Mouse (Mus musculus) forebrain, embryonic 10.5 days (tissue): ENCODE data around the gene Ubr3. TPM values are rescaled to one million over a fixed set of nuclear protein-coding genes. Genes with fewer than 3 reads are reported as not detected.
A peak's percentile ranks its signal among the peaks of the same experiment; 100 is the strongest.

Source experiments
- DNase-seq: peaks from one replicate; pipeline ENCODE4 v3.0.0-alpha.2; 2017; ENCODE audit warnings: low spot score; ENCODE audit errors: extremely low spot score
- H3K27ac ChIP-seq: fragments of 300-500 bp; sonication (generic); 2 replicates; pipeline ENCODE4 v1.5.1; 2016; ENCODE audit warnings: mild to moderate bottlenecking
- H3K27me3 ChIP-seq: fragments of 300-500 bp; sonication (generic); 2 replicates; pipeline ENCODE4 v1.6.1; 2016; ENCODE audit warnings: mild to moderate bottlenecking; ENCODE audit not compliant: poor library complexity, severe bottlenecking
- H3K36me3 ChIP-seq: fragments of 300-500 bp; sonication (generic); replicated peaks from 2 replicates; pipeline ENCODE4 v1.6.1; 2016; ENCODE audit warnings: mild to moderate bottlenecking, moderate library complexity
- H3K4me1 ChIP-seq: fragments of 300-500 bp; sonication (generic); 2 replicates; pipeline ENCODE4 v1.6.1; 2016
- H3K4me3 ChIP-seq: fragments of 300-500 bp; sonication (generic); 2 replicates; pipeline ENCODE4 v1.5.1; 2016; ENCODE audit warnings: mild to moderate bottlenecking, moderate library complexity
- H3K9me3 ChIP-seq: fragments of 300-500 bp; sonication (generic); 2 replicates; pipeline ENCODE4 v1.6.1; 2016; ENCODE audit warnings: mild to moderate bottlenecking, moderate library complexity
- WGBS: fragments of 180-500 bp; shearing (Covaris S2); methylation state at CpG from one replicate; pipeline ENCODE4 v1.1.7; 2016; 5-methylcytosine and 5-hydroxymethylcytosine counted together
- polyA plus RNA-seq: library from polyadenylated mRNA; unstranded; fragments of >200 nt; fragmentation: Nextera tagmentation; extraction: Ambion mirVana; gene quantifications from 2 replicates; pipeline ENCODE4 v1.2.1, GENCODE M21; 2016

Ubr3 gene
- 10.3 and 11.8 TPM in 2 replicates for polyA plus RNA-seq

- Histone ChIP-seq H3K4me1 (peaks cover 21% of the 10 kb centered on the region), H3K27me3 (no peaks in the 10 kb centered on the region), H3K36me3 (peaks cover 17% of the 10 kb centered on the region), H3K4me3 (peak within 1 kb of the TSS; percentile 97), H3K27ac (peak within 1 kb of the TSS; percentile 98), H3K9me3 (no peaks in the 10 kb centered on the region)
- peak; percentile 96 for DNase-seq
- under 1% methylated on average over 59 of the region's 65 CpGs for WGBS
Observed at GRCm38 (mm10) chr2:69897039-69897617, at the start of gene Ubr3. Gene Ubr3, plus strand, starts transcription at chr2:69897246.

DNA sequence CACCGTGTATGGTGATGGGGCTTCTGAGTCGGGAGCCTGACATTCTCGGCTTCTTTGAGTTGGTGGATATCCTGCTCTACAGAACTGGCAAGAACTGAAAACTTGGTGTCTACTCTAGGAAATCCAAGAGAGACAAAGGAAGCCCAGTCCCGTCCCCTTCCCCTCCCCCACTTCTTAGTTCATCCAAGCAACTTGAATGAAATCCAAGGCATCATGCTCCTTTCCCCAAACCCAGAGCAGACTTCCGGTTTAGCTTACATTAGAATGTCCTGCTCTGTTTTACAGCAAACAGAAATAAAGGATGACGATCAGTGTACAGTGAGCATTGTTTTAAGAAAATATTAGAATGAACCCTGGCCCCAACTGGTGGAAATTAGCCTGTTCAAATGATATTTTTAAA is 47.8 kb upstream of the Ubr3 start:
- peaks cover 4% of the 10 kb centered on the region for H3K4me1 ChIP-seq
- WGBS: 72% methylated on average over 6 of the region's 6 CpGs
- DNase-seq: no peak

DNA sequence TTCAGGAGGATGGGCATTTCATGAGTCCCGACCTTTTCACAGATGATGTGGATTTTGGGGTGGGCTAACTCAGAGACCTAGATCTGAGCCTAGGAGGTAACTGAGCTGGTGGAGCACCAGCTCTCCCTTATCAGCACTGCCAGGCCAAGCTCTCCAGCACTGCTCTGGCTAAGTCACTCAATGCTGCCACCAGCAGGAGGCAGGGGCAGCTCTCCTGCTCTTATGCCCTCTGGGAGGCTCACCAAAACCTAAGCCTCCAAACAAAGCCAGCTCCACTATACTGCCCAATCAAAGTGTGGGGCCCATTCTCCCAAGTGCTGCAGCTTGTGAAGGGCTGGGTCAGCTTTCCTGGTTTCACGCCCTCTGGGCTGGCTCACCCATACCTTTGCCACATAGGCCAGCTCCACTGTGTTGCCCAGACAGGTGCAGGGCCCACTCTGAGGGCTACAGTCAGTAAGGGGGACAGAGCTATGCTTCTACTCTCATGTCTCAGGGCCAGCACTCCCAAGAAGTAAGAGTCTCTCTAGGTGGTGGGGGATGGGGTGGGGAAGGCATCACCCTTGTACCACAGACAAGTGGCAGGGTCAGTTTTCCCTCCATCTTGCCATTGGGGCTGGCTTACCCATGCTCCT is 45.5 kb upstream of the Ubr3 start:
- Histone ChIP-seq H3K9me3 (no peaks in the 10 kb centered on the region), H3K4me1 (peaks cover 4% of the 10 kb centered on the region), H3K4me3 (no peak overlapping the region), H3K27me3 (no peaks in the 10 kb centered on the region), H3K27ac (no peak overlapping the region), H3K36me3 (no peaks in the 10 kb centered on the region)
- no peak for DNase-seq
- 54% methylated on average over 2 of the region's 2 CpGs for WGBS

More for the DNA sequence above, 47.8 kb upstream of the Ubr3 start:
- no peaks in the 10 kb centered on the region for H3K36me3 ChIP-seq
- 0 out of 2 replicates have a peak overlapping the region, but pooled peaks have one; percentile 40 for H3K27ac ChIP-seq
- H3K9me3 ChIP-seq: no peaks in the 10 kb centered on the region
- no peaks in the 10 kb centered on the region for H3K27me3 ChIP-seq
- H3K4me3 ChIP-seq: no peak overlapping the region

DNA sequence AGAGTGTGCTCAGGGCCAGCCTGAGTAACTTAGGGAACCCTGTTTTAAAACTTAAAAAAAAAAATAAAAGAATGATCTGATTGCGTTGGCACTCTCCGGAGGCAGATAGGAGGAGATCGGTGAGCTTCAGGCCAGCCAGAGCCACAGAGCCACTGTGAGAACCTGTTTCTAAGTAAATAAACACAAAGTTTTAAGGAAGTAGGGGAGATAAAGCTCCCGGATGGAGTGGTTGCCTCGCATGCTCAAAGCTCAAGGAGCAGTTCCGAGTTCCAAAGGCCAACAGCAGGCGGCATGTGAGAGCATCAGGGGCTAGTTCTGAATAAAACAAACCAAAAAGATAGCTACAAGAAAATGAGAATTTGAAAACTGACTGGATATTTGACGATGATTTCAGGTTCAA is 40.7 kb upstream of the Ubr3 start:
- Histone ChIP-seq H3K27ac (no peak overlapping the region), H3K36me3 (no peaks in the 10 kb centered on the region), H3K4me3 (no peak overlapping the region), H3K4me1 (peaks cover 8% of the 10 kb centered on the region), H3K27me3 (no peaks in the 10 kb centered on the region), H3K9me3 (no peaks in the 10 kb centered on the region)
- WGBS: 75% methylated on average over 8 of the region's 8 CpGs
- DNase-seq: no peak

GRCm38 (mm10) chr2:69857882-69858281 is 39.2 kb upstream of the Ubr3 start:
- no peaks in the 10 kb centered on the region for H3K36me3 ChIP-seq
- 85% methylated on average over 1 of the region's 1 CpGs for WGBS

DNA sequence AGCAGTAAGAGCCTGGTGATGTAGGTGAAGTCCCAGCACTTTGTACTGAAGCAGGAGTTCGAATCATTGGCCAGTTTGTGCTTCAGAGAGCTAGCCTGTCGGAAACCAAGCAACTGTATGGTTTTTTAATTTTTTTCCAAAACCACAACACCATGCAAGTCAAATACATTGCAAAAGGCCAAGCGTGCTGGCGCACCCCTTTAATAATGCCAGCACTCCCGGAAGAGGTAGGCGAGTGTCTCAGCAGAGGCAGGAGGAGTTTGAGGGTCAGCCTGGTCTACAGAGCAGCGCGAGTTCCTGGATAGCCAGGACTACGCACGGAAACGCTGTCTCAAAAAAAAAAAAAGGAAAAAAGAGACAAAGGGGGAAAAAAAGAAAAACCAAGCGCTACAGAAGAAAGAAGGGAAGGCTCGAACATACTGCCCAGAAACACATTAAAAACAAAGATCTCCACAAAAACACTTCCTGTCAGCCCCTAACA is 36.0 kb upstream of the Ubr3 start:
- Histone ChIP-seq H3K27ac (peak overlapping the region; percentile 98), H3K4me1 (peaks cover 20% of the 10 kb centered on the region), H3K36me3 (peaks cover 22% of the 10 kb centered on the region), H3K9me3 (no peaks in the 10 kb centered on the region), H3K4me3 (peak overlapping the region; percentile 98), H3K27me3 (no peaks in the 10 kb centered on the region)
- 11% methylated on average over 13 of the region's 13 CpGs for WGBS
- DNase-seq: no peak

More at GRCm38 (mm10) chr2:69857882-69858281, 39.2 kb upstream of the Ubr3 start:
- no peak overlapping the region for H3K4me3 ChIP-seq
- H3K9me3 ChIP-seq: no peaks in the 10 kb centered on the region
- H3K4me1 ChIP-seq: peaks cover 11% of the 10 kb centered on the region
- no peak overlapping the region for H3K27ac ChIP-seq
- DNase-seq: no peak
- H3K27me3 ChIP-seq: no peaks in the 10 kb centered on the region

DNA sequence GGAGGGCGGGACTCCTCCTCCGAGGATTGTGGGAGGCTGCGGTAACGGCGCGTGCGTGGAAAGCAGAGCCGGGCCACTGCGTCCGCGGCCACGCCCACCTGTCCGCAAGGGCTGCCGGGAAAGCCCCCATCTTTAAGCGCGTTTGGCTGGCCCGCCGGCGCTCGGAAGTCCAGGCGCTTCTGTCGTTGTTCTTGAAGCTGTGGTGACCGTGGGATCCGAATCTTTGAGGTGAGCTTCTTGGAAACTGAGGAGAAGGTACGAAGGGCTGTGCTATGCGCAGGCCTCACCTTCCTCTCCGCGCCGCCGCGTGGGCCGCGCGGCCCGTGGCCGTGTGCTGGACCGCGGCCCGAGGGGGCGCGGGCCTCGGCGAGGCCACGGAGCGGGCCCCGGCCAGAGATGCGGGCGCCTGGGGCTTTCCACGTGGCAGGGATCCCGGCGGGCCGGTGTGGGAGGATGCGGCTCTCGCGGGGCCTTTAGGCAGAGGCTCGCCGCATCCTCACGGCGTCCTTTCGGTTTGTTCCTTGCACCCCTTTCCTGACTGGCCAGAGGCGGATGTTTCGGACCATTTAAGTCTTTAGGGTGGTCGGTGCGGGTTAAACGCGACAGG is 35.5 kb upstream of the Ubr3 start, which contains the start of gene Ssb:
Gene Ssb (plus strand): TSS at position 78 of the 607 bp plus-strand sequence.
- under 1% methylated on average over 66 of the region's 66 CpGs for WGBS
- Histone ChIP-seq H3K27ac (peak within 1 kb of the TSS; percentile 98), H3K4me1 (peaks cover 20% of the 10 kb centered on the region), H3K27me3 (no peaks in the 10 kb centered on the region), H3K4me3 (peak within 1 kb of the TSS; percentile 98), H3K9me3 (no peaks in the 10 kb centered on the region), H3K36me3 (peaks cover 27% of the 10 kb centered on the region)
- DNase-seq: peak; percentile 90

- 6% methylated on average over 13 of the region's 13 CpGs for WGBS
- peak overlapping the region; percentile 98 for H3K4me3 ChIP-seq
- H3K9me3 ChIP-seq: no peaks in the 10 kb centered on the region
- H3K27ac ChIP-seq: peak overlapping the region; percentile 98
- H3K27me3 ChIP-seq: no peaks in the 10 kb centered on the region
- peaks cover 20% of the 10 kb centered on the region for H3K4me1 ChIP-seq
- H3K36me3 ChIP-seq: peaks cover 33% of the 10 kb centered on the region
- DNase-seq: no peak
Observed at GRCm38 (mm10) chr2:69862117-69862657, 34.9 kb upstream of the Ubr3 start.

GRCm38 (mm10) chr2:69883990-69884391 is 13.1 kb upstream of the Ubr3 start:
- Histone ChIP-seq H3K36me3 (peaks cover 18% of the 10 kb centered on the region), H3K4me3 (peak overlapping the region; percentile 77; the same call in 1 of the 2 replicates), H3K4me1 (peaks cover 19% of the 10 kb centered on the region), H3K9me3 (no peaks in the 10 kb centered on the region), H3K27me3 (no peaks in the 10 kb centered on the region), H3K27ac (no peak overlapping the region)
- WGBS: 71% methylated on average over 2 of the region's 2 CpGs
- DNase-seq: no peak

- WGBS: 63% methylated on average over 6 of the region's 6 CpGs
- peaks cover 12% of the 10 kb centered on the region for H3K36me3 ChIP-seq
- no peaks in the 10 kb centered on the region for H3K9me3 ChIP-seq
- no peaks in the 10 kb centered on the region for H3K27me3 ChIP-seq
- H3K4me1 ChIP-seq: peaks cover 19% of the 10 kb centered on the region
- H3K4me3 ChIP-seq: peak overlapping the region; percentile 77
- no peak for DNase-seq
- peak overlapping the region; percentile 91; the same call in 1 of the 2 replicates for H3K27ac ChIP-seq
Observed at GRCm38 (mm10) chr2:69884581-69884980, 12.5 kb upstream of the Ubr3 start.

DNA sequence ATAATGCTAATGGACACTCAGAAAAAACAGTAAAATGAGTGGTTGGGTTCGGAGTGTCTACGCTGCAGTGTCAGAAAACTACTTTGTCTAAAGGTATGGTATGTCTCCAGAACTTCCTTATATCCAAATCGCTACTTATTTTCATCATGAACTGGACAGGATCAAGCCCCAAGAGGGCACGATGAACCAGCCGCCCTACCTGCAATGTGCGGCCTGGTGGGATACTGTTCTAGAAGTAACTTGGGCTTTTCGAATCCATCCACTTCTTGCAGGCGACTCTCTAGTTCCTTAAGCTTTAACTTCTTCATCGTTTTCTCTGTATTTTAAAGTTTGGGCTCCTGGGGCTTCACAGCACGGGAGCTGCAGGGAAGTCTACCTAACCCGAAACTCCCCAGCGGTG is 12.0 kb upstream of the Ubr3 start:
- Histone ChIP-seq H3K4me1 (peaks cover 19% of the 10 kb centered on the region), H3K27ac (peak overlapping the region; percentile 91), H3K27me3 (no peaks in the 10 kb centered on the region), H3K36me3 (peaks cover 8% of the 10 kb centered on the region), H3K4me3 (peak overlapping the region; percentile 77), H3K9me3 (no peaks in the 10 kb centered on the region)
- DNase-seq: no peak
- 6% methylated on average over 12 of the region's 12 CpGs for WGBS

GRCm38 (mm10) chr2:69885451-69886305 is 11.4 kb upstream of the Ubr3 start, which contains the start of gene Mettl5:
Gene Mettl5, minus strand, starts transcription at chr2:69885615.
- H3K27me3 ChIP-seq: no peaks in the 10 kb centered on the region
- peaks cover 7% of the 10 kb centered on the region for H3K36me3 ChIP-seq
- no peaks in the 10 kb centered on the region for H3K9me3 ChIP-seq
- H3K27ac ChIP-seq: peak within 1 kb of the TSS; percentile 91
- WGBS: 2% methylated on average over 45 of the region's 45 CpGs
- peak within 1 kb of the TSS; percentile 77 for H3K4me3 ChIP-seq
- peaks cover 19% of the 10 kb centered on the region for H3K4me1 ChIP-seq
- DNase-seq: peak; percentile 86
